Mouse (Mus musculus) testis, adult 2 months (tissue): ENCODE results near the gene Anapc11.

ENCODE experiments used
- CTCF ChIP-seq: fragments of 200-500 bp; IDR thresholded peaks from 2 replicates; pipeline ENCODE4 v1.5.1; 2012; ENCODE audit warnings: low read depth, mild to moderate bottlenecking, inconsistent platforms, low read length, moderate library complexity; ENCODE audit not compliant: control insufficient read depth, insufficient read depth, insufficient replicate concordance
- POLR2A ChIP-seq: fragments of 200-500 bp; IDR thresholded peaks from 2 replicates; pipeline ENCODE4 v1.6.1; 2012; ENCODE audit warnings: low read depth, mild to moderate bottlenecking, inconsistent platforms, low read length, moderate library complexity; ENCODE audit not compliant: control insufficient read depth

DNA sequence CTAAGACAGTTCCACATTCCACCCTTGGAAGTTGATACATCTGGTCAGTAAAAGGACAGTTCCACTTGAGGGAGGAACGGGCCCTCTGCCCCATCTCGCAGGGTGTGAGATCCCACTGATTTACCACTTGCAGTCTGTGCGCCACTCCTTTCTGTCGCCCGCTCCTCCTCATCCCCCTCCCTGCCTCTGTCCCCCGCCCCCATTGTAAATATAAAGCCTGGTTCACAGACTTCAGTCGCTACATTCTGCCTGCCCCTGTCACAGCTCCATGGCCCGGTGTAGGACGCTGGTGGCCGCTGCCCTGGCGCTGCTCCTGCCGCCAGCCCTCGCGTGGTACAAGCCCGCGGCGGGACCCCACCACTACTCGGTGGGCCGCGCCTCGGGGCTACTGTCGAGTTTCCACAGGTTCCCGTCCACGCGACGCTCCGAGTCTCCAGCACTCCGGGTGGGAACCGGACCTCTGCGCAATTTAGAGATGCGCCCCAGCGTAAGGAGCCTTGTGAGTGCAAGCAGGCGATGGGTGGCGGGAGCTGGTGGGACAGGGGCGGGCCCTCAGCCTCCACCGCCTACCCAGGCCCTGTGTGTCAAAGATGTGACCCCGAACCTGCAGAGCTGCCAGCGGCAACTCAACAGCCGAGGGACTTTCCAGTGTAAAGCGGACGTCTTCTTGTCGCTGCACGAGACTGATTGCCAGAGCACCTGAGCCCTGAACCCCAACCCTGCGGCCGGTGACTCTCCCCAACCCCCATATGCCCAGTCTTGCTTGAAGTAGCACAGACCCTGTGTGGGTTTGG, 10.2 kb downstream of the Anapc11 start, which contains the start of gene Npb:
- peak; percentile 21; the same call in 1 of the 2 replicates for TF ChIP-seq POLR2A
- TF ChIP-seq CTCF = no peak
